ENCODE assay signal across 16 mouse cellular contexts in genomic region chr14:54712074-54712473, GRCm38 (mm10). TPM values are rescaled to one million over a fixed set of nuclear protein-coding genes. Genes with fewer than 3 reads are reported as not detected.
DNase-seq lines count a peak whose midpoint lies in the region; ATAC-seq and TF ChIP-seq lines count a peak whose summit lies in the region.
"Had no signal": no experiment of that assay in that cellular context is flagged by ENCODE, and none has a peak within 500 bp of the region (broad histone marks: within the 10 kb centered on the region; RNA-seq: fewer than 3 reads in every experiment).

Gene Cebpe (minus strand): TSS chr14:54712174.

- H3K9ac ChIP-seq in hindbrain, embryonic 15.5 days = no peak within 1 kb of the TSS
- H3K9ac ChIP-seq in hindbrain, embryonic 12.5 days = no peak within 1 kb of the TSS; the same call in 1 of the 2 replicates
- peak within 1 kb of the TSS; percentile 44 for H3K9ac ChIP-seq in CH12.LX (ENCODE audit: insufficient read depth, low read depth)
- 0 out of 2 replicates have a peak within 1 kb of the TSS, but pooled peaks have one; percentile 1 for H3K9ac ChIP-seq in liver, embryonic 13.5 days
- H3K9ac ChIP-seq: limb, embryonic 13.5 days; neural tube, embryonic 13.5 days had no signal

- H3K4me3 ChIP-seq in hindbrain, embryonic 15.5 days = no peak within 1 kb of the TSS
- H3K4me3 ChIP-seq in hindbrain, embryonic 12.5 days = no peak within 1 kb of the TSS
- H3K4me3 ChIP-seq in CH12.LX (replicated peaks in 1 of 3; ENCODE audit: low read depth in 2 of 3, low read length in 2 of 3, poor library complexity in 1 of 3) = no peak within 1 kb of the TSS
- no peak within 1 kb of the TSS for H3K4me3 ChIP-seq in bone marrow macrophage, adult 2 months (ENCODE audit: insufficient read depth, low read length)
- peak within 1 kb of the TSS; percentile 1; the same call in 1 of the 2 replicates for H3K4me3 ChIP-seq in liver, embryonic 13.5 days (replicated peaks)
- H3K4me3 ChIP-seq: limb, embryonic 13.5 days; neural tube, embryonic 13.5 days had no signal

- peaks cover 13% of the 10 kb centered on the region for H3K4me1 ChIP-seq in hindbrain, embryonic 15.5 days (replicated peaks)
- H3K4me1 ChIP-seq in hindbrain, embryonic 12.5 days = peaks cover 8% of the 10 kb centered on the region
- H3K4me1 ChIP-seq in CH12.LX (ENCODE audit: control insufficient read depth in 1 of 2, insufficient read depth in 2 of 2) = peaks cover 12 to 37% of the 10 kb centered on the region in 2 experiments
- peaks cover 16% of the 10 kb centered on the region for H3K4me1 ChIP-seq in bone marrow macrophage, adult 2 months (ENCODE audit: control insufficient read depth, insufficient read depth, low read length)
- peaks cover 30% of the 10 kb centered on the region for H3K4me1 ChIP-seq in liver, embryonic 13.5 days (replicated peaks)

- DNase-seq in CH12.LX (ENCODE audit: extremely low read depth) = no peak
- DNase-seq in liver, embryonic 13.5 days = no peak
- DNase-seq in frontal cortex, postnatal 14 days (ENCODE audit: low spot score in 2 of 2) = no peak
- DNase-seq in spleen, postnatal 10 days (ENCODE audit: low spot score in 2 of 2) = no peak
- DNase-seq in thymus, postnatal 0 days (ENCODE audit: low spot score) = no peak
- DNase-seq: B cell, adult 2 months; cerebellum, adult 8-10 months; embryo, embryonic 11 days; retina, postnatal 1 day had no signal

- H3K36me3 ChIP-seq in hindbrain, embryonic 15.5 days = no peaks in the 10 kb centered on the region
- H3K36me3 ChIP-seq in hindbrain, embryonic 12.5 days = no peaks in the 10 kb centered on the region
- H3K36me3 ChIP-seq in CH12.LX (replicated peaks in 1 of 2; ENCODE audit: control insufficient read depth in 1 of 2, insufficient read depth in 1 of 2, low read length in 1 of 2) = no peaks in the 10 kb centered on the region
- H3K36me3 ChIP-seq in liver, embryonic 13.5 days = no peaks in the 10 kb centered on the region
- H3K36me3 ChIP-seq: limb, embryonic 13.5 days; neural tube, embryonic 13.5 days had no signal

- TF ChIP-seq RAD21 in CH12.LX (IDR thresholded peaks at IDR 0.05; ENCODE audit: low read depth, low read length) = no peak

- no peaks in the 10 kb centered on the region for H3K79me2 ChIP-seq in CH12.LX (replicated peaks; ENCODE audit: control insufficient read depth, extremely low read depth, insufficient read depth, poor library complexity, severe bottlenecking)

- TF ChIP-seq POLR2A in CH12.LX (IDR thresholded peaks at IDR 0.05; ENCODE audit: low read depth, low read length) = no peak
- TF ChIP-seq POLR2A in bone marrow macrophage, adult 2 months (IDR thresholded peaks at IDR 0.05; ENCODE audit: borderline replicate concordance, low read depth, low read length) = no peak

- TF ChIP-seq EP300 in CH12.LX (IDR thresholded peaks at IDR 0.05; ENCODE audit: low read length) = no peak

- no peak within 1 kb of the TSS for H3K4me2 ChIP-seq in hindbrain, embryonic 15.5 days
- H3K4me2 ChIP-seq in hindbrain, embryonic 12.5 days (replicated peaks) = no peak within 1 kb of the TSS
- H3K4me2 ChIP-seq in CH12.LX (ENCODE audit: insufficient read depth, low read depth, poor library complexity, severe bottlenecking) = no peak within 1 kb of the TSS; the same call in 1 of the 2 replicates
- no peak within 1 kb of the TSS for H3K4me2 ChIP-seq in liver, embryonic 13.5 days
- H3K4me2 ChIP-seq: limb, embryonic 13.5 days; neural tube, embryonic 13.5 days had no signal

- H3K27ac ChIP-seq in hindbrain, embryonic 15.5 days (replicated peaks) = 0 out of 2 replicates have a peak within 1 kb of the TSS, but pooled peaks have one; percentile 11
- H3K27ac ChIP-seq in hindbrain, embryonic 12.5 days = no peak within 1 kb of the TSS
- peak within 1 kb of the TSS; percentile 3; the same call in 1 of the 2 replicates for H3K27ac ChIP-seq in CH12.LX (ENCODE audit: insufficient read depth, low read depth)
- H3K27ac ChIP-seq in bone marrow macrophage, adult 2 months (ENCODE audit: insufficient read depth, low read depth, low read length) = peak within 1 kb of the TSS; percentile 54
- peak within 1 kb of the TSS; percentile 58 for H3K27ac ChIP-seq in liver, embryonic 13.5 days
- H3K27ac ChIP-seq: limb, embryonic 13.5 days; neural tube, embryonic 13.5 days had no signal

- 87% methylated on average over 7 of the region's 7 CpGs for WGBS in hindbrain, embryonic 15.5 days
- 86% methylated on average over 7 of the region's 7 CpGs for WGBS in hindbrain, embryonic 12.5 days
- 60% methylated on average over 7 of the region's 7 CpGs for WGBS in liver, embryonic 13.5 days (ENCODE audit: insufficient replicate concordance)

- no peak for ATAC-seq in hindbrain, embryonic 15.5 days (ENCODE audit: low FRiP score, low read depth)
- ATAC-seq in hindbrain, embryonic 12.5 days (ENCODE audit: low FRiP score) = no peak
- ATAC-seq in liver, embryonic 13.5 days (ENCODE audit: low read depth) = no peak
- ATAC-seq: activated CD4-positive, CD25-positive, alpha-beta regulatory T cell, adult 4 months had no signal

- in situ Hi-C loops in CH12.LX (cut with MboI; ENCODE audit: low pct_ligation_motif_present, low pct_unique_long_range_greater_than_20kb, low sequenced_read_pairs) = loop anchor here (10.0 kb wide), 1 partner anchor 303 kb away; the partner anchor contains the start of gene Ngdn

- dilution Hi-C loops in CH12.LX (cut with MboI; ENCODE audit: extremely low pct_ligation_motif_present, extremely low pct_unique_long_range_greater_than_20kb, low sequenced_read_pairs) = no loop called here

- H3K9me3 ChIP-seq in hindbrain, embryonic 15.5 days = no peaks in the 10 kb centered on the region
- H3K9me3 ChIP-seq in hindbrain, embryonic 12.5 days (replicated peaks) = no peaks in the 10 kb centered on the region
- H3K9me3 ChIP-seq in CH12.LX (replicated peaks; ENCODE audit: low read length) = peaks cover 7% of the 10 kb centered on the region
- H3K9me3 ChIP-seq in liver, embryonic 13.5 days (replicated peaks) = no peaks in the 10 kb centered on the region
- H3K9me3 ChIP-seq: limb, embryonic 13.5 days; neural tube, embryonic 13.5 days had no signal

- H3K27me3 ChIP-seq in hindbrain, embryonic 15.5 days = no peaks in the 10 kb centered on the region
- 0 out of 2 replicates have a peak, but pooled peaks cover under 1% of the 10 kb centered on the region for H3K27me3 ChIP-seq in hindbrain, embryonic 12.5 days
- H3K27me3 ChIP-seq in CH12.LX (replicated peaks) = peaks cover 3% of the 10 kb centered on the region
- peaks cover 61% of the 10 kb centered on the region for H3K27me3 ChIP-seq in liver, embryonic 13.5 days
- H3K27me3 ChIP-seq: neural tube, embryonic 13.5 days had no signal

- TF ChIP-seq CTCF in CH12.LX (conservative IDR thresholded peaks at IDR 0.05 in 1 of 2, IDR thresholded peaks at IDR 0.05 in 1 of 2; ENCODE audit: low read depth in 2 of 2, low read length in 2 of 2) = no peak
- TF ChIP-seq CTCF in bone marrow macrophage, adult 2 months (IDR thresholded peaks at IDR 0.05; ENCODE audit: low read depth, low read length) = no peak

TF ChIP-seq in CH12.LX, 34 proteins besides CTCF, POLR2A, EP300 and RAD21:
- no peak for TF ChIP-seq KAT2A (IDR thresholded peaks at IDR 0.05; ENCODE audit: insufficient replicate concordance, low read length)
- no peak for TF ChIP-seq MEF2A (IDR thresholded peaks at IDR 0.05; ENCODE audit: borderline replicate concordance, low read depth, low read length)
- TF ChIP-seq ZC3H11A (IDR thresholded peaks at IDR 0.05; ENCODE audit: low read depth, low read length) = no peak

RNA-seq across cellular contexts. Expression of gene Cebpe, which starts in this region (rescaled TPM):
- not detected in 2 replicates for polyA plus RNA-seq in hindbrain, embryonic 15.5 days (2015; fragmentation: Nextera tagmentation; extraction: Ambion mirVana)
- 0.31 TPM in 1 of 2 replicates, not detected in the other for polyA plus RNA-seq in hindbrain, embryonic 12.5 days (2016; fragmentation: Nextera tagmentation; extraction: Ambion mirVana)
- total RNA-seq in CH12.LX (2012; rRNA removed) (0.34 TPM in 1 of 2 replicates, not detected in the other), CH12.LX (2014; rRNA removed) (not detected in 2 replicates)
- 0.46 TPM in 1 of 2 replicates, not detected in the other for polyA plus RNA-seq in CH12.LX (2012; ENCODE audit: insufficient read length, low read depth)
- 0.87 and 0.90 TPM in 2 replicates for polyA plus RNA-seq in bone marrow macrophage, adult 2 months (2012; ENCODE audit: insufficient read depth, insufficient read length, missing spikeins)
- polyA plus RNA-seq in liver, embryonic 13.5 days (2015; fragmentation: Nextera tagmentation; extraction: Ambion mirVana) = 3.4 and 3.5 TPM in 2 replicates
- not detected in 2 replicates for polyA plus RNA-seq in thymus, postnatal 0 days (2015; fragmentation: Nextera tagmentation; extraction: Ambion mirVana)
- total RNA-seq: heart, postnatal 25 days had no signal
- polyA plus RNA-seq: activated CD4-positive, CD25-positive, alpha-beta regulatory T cell, adult 4 months; limb, embryonic 13.5 days; neural tube, embryonic 13.5 days had no signal

Comparison
In these comparisons a context has a peak if more than half of its experiments do, and no peak if none do; other contexts are left out.
1. H3K9ac ChIP-seq: peak in CH12.LX (single experiment) and liver, embryonic 13.5 days (single experiment); none in hindbrain, embryonic 15.5 days (single experiment) and hindbrain, embryonic 12.5 days (single experiment).